Mouse (Mus musculus) olfactory bulb, adult 2 months (tissue): ENCODE data around the gene Palld. TPM values are rescaled to one million over a fixed set of nuclear protein-coding genes. Genes with fewer than 3 reads are reported as not detected.

ENCODE experiments used
- H3K27ac ChIP-seq: fragments of 200-500 bp; 2 replicates; pipeline ENCODE4 v1.5.1; 2012; ENCODE audit warnings: low read depth, low read length; ENCODE audit not compliant: insufficient read depth
- H3K4me1 ChIP-seq: fragments of 200-500 bp; 2 replicates; pipeline ENCODE4 v1.6.1; 2012; ENCODE audit warnings: low read length; ENCODE audit not compliant: control insufficient read depth, insufficient read depth
- H3K4me3 ChIP-seq: fragments of 200-500 bp; 2 replicates; pipeline ENCODE4 v1.5.1; 2012; ENCODE audit warnings: mild to moderate bottlenecking, low read depth, low read length, moderate library complexity; ENCODE audit not compliant: insufficient read depth
- CTCF ChIP-seq: fragments of 200-500 bp; IDR thresholded peaks from 2 replicates; pipeline ENCODE4 v1.5.1; 2012; ENCODE audit warnings: low read depth, mild to moderate bottlenecking, low read length, moderate library complexity; ENCODE audit not compliant: insufficient read depth
- POLR2A ChIP-seq: fragments of 200-500 bp; IDR thresholded peaks from 2 replicates; pipeline ENCODE4 v1.6.1; 2012; ENCODE audit warnings: mild to moderate bottlenecking, low read depth, low read length, moderate library complexity; ENCODE audit not compliant: insufficient read depth
- WGBS: fragments of 180-500 bp; shearing (Covaris S2); methylation state at CpG from one replicate; pipeline ENCODE4 v1.1.7; 2018; 5-methylcytosine and 5-hydroxymethylcytosine counted together
- polyA plus RNA-seq: library from polyadenylated mRNA; stranded (reverse); fragments of >200 nt; gene quantifications from 2 replicates; pipeline ENCODE4 v1.2.4, GENCODE M21; 2012; ENCODE audit warnings: low replicate concordance; ENCODE audit not compliant: missing spikeins, insufficient read depth, insufficient read length

Gene Palld
- polyA plus RNA-seq, 1 experiment, result not detected

GRCm38 (mm10) chr8:61573179-61573937 lies 329.1 kb downstream of the Palld start:
- WGBS, result 82% methylated on average over 8 of the region's 8 CpGs
- Histone ChIP-seq H3K27ac (no peak overlapping the region), H3K4me3 (no peak overlapping the region), H3K4me1 (no peaks in the 10 kb centered on the region)
- TF ChIP-seq CTCF, result no peak
- no peak for TF ChIP-seq POLR2A

GRCm38 (mm10) chr8:61572697-61573096 lies 329.8 kb downstream of the Palld start:
- no peak for TF ChIP-seq POLR2A
- TF ChIP-seq CTCF, result no peak
- WGBS, result 65% methylated on average over 6 of the region's 6 CpGs
- H3K4me1 ChIP-seq, result no peaks in the 10 kb centered on the region
- no peak overlapping the region for H3K4me3 ChIP-seq
- H3K27ac ChIP-seq, result no peak overlapping the region

DNA sequence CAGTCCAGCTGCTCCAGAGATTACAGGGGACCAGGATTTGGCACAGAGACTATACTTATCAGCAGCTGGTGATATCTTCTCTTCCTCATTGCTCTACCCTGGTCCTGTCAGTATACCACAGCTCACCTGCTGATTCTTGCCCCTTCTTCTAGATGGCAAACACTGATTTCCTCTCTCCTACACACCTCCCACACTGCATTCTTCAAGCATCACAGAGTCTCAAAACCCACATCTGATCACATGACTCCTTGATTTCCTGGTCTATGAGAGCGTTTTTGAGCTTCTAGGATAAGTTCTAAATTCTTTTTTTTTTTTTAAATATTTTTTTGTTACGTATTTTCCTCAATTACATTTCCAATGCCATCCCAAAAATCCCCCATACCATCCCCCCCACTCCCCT lies 331.9 kb downstream of the Palld start:
- Histone ChIP-seq H3K4me1 (no peaks in the 10 kb centered on the region), H3K27ac (no peak overlapping the region), H3K4me3 (no peak overlapping the region)
- no peak for TF ChIP-seq CTCF
- TF ChIP-seq POLR2A, result no peak
- WGBS, result 91% methylated on average over 2 of the region's 2 CpGs

DNA sequence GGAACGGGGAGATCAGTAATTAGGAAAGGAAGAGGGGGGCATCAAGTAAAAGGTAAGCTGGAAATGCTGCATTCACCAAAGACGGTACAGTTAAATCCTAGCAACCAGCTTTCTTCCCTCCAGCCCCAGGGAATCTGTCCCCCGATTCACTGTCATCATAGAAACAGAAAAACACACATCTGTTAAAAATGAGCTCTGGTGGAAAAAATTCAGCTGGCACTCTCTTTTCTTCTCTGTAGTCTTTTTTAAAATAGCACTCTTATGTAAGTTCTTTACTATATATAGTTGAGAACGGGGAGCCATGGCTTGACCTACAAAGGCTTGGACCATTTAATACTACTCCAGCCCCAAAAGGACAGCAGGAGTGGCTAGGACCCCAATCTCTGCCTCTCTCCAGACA lies 332.8 kb downstream of the Palld start:
- no peak overlapping the region for H3K4me3 ChIP-seq
- WGBS, result 53% methylated on average over 4 of the region's 4 CpGs
- no peak overlapping the region for H3K27ac ChIP-seq
- no peaks in the 10 kb centered on the region for H3K4me1 ChIP-seq
- no peak for TF ChIP-seq POLR2A
- no peak for TF ChIP-seq CTCF

GRCm38 (mm10) chr8:61569211-61569610 lies 333.3 kb downstream of the Palld start:
- H3K4me3 ChIP-seq, result no peak overlapping the region
- no peaks in the 10 kb centered on the region for H3K4me1 ChIP-seq
- H3K27ac ChIP-seq, result no peak overlapping the region
- TF ChIP-seq CTCF (no peak), POLR2A (no peak)

DNA sequence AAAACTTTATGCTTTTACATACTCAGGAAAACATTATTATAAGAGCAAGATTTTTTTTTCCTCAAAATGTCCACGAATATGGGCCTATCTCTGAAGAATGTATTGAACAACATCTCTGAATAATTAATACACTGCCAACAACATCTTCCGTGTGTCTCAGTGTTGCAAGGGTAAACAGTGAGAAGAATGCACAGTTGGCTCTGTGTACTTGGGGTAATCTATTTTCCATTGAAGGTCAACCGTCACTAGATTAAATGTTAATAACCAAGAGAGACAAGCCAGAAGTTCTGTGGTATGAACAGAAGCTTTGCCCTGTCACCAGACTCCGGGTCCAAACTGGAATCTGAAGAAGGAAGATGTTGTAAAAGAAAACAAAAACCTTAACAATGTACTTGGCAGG lies 339.1 kb downstream of the Palld start:
- H3K4me3 ChIP-seq, result no peak overlapping the region
- WGBS, result 82% methylated on average over 4 of the region's 4 CpGs
- no peak for TF ChIP-seq POLR2A
- TF ChIP-seq CTCF, result no peak
- no peaks in the 10 kb centered on the region for H3K4me1 ChIP-seq
- no peak overlapping the region for H3K27ac ChIP-seq

- Histone ChIP-seq H3K4me1 (no peaks in the 10 kb centered on the region), H3K4me3 (no peak overlapping the region), H3K27ac (no peak overlapping the region)
- 92% methylated on average over 4 of the region's 4 CpGs for WGBS
- TF ChIP-seq POLR2A (no peak), CTCF (no peak)
Observed at GRCm38 (mm10) chr8:61562626-61563025, 339.9 kb downstream of the Palld start.

- H3K4me1 ChIP-seq, result no peaks in the 10 kb centered on the region
- no peak overlapping the region for H3K4me3 ChIP-seq
- H3K27ac ChIP-seq, result no peak overlapping the region
- TF ChIP-seq CTCF (no peak), POLR2A (no peak)
- 97% methylated on average over 5 of the region's 5 CpGs for WGBS
Observed at GRCm38 (mm10) chr8:61561220-61561619, 341.3 kb downstream of the Palld start.

DNA sequence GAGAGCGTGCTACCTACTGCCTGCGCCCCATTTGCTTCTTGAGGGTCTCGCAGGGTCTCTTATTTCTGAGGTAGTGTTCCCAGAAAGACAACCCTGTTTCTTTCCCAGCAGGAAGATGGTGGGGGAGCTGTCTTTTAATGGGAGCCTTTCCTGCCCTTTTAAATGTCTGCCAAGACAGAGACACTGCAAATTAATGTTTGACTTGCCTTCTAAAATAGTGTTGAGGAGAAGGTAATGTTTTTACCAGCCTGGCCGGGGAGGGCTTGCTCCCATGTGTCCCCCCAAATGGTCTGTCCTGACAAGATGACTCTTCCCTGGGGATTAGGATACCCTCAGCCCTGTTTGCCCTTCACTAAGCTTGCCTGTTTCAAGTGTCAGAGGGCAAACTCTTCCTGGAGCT lies 342.5 kb downstream of the Palld start:
- H3K4me1 ChIP-seq, result no peaks in the 10 kb centered on the region
- H3K27ac ChIP-seq, result no peak overlapping the region
- H3K4me3 ChIP-seq, result no peak overlapping the region
- TF ChIP-seq POLR2A, result no peak
- no peak for TF ChIP-seq CTCF
- WGBS, result 96% methylated on average over 4 of the region's 4 CpGs

GRCm38 (mm10) chr8:61559450-61559849 lies 343.0 kb downstream of the Palld start:
- WGBS, result 85% methylated on average over 5 of the region's 5 CpGs
- Histone ChIP-seq H3K4me1 (no peaks in the 10 kb centered on the region), H3K4me3 (no peak overlapping the region), H3K27ac (no peak overlapping the region)
- TF ChIP-seq POLR2A, result no peak
- TF ChIP-seq CTCF, result no peak
